Mouse (Mus musculus): Measurements from ENCODE around the gene Sec22a. TPM values are rescaled to one million over a fixed set of nuclear protein-coding genes. Genes with fewer than 3 reads are reported as not detected.

The Sec22a gene
- polyA plus RNA-seq, 1 experiment from 2014 or later: 37.3 TPM

DNA sequence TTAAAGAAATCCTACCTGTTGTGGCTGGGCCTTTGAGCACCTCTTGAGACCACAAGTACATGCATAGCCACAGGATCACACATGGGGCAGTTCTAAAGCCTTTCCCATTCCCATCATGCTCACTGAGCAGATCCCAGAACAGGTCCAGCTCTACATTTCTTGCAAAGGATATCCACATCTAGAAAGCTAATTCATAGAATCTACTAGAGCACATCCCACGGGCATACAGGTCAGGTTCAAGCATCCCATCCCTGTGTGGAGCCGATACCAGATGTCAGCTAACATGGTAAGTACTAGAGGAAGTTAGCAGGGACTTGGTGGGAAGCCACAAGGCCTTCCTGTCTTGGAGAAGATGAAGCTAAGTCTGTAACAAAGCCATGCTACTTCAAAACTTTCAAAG is 57.1 kb downstream of the Sec22a start:
- Histone ChIP-seq H3K4me3 (ENCODE audit: low read length) (no peak overlapping the region), H3K27me3 (replicated peaks; ENCODE audit: control insufficient read depth, insufficient read depth, low read length) (no peaks in the 10 kb centered on the region), H3K9me3 (ENCODE audit: control insufficient read depth, low read length) (no peaks in the 10 kb centered on the region), H3K4me2 (ENCODE audit: low read length) (no peak overlapping the region), H3K36me3 (ENCODE audit: control insufficient read depth, insufficient read depth, low read length) (peaks cover 10% of the 10 kb centered on the region), H3K9ac (ENCODE audit: low read depth, low read length) (no peak overlapping the region), H3K4me1 (ENCODE audit: control insufficient read depth, insufficient read depth, low read depth, low read length) (no peaks in the 10 kb centered on the region), H3K27ac (ENCODE audit: low read depth, low read length) (no peak overlapping the region)
- 93% methylated on average over 2 of the region's 2 CpGs for WGBS
- no peak for ATAC-seq

DNA sequence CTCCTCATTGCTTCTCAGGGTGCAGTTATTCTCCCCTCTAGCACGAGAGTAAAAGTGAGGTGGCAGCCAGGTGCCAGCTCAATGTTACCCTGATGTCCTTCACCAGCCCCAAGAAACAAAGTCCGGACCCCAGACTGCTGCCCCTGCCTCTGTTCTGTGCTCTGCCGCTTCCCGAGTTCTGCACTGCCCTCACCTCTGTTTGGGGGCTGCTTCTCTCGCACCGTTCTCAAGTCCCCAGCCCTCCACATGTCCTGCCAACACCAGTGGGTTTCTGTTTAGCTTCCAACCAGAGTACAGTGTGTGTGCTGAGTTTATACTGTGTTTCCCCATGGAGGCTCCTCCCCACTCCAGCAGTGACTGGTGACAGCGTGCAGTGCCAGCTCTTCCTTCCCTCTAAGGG is 58.5 kb downstream of the Sec22a start:
- Histone ChIP-seq H3K27me3 (replicated peaks; ENCODE audit: control insufficient read depth, insufficient read depth, low read length) (no peaks in the 10 kb centered on the region), H3K27ac (ENCODE audit: low read depth, low read length) (no peak overlapping the region), H3K4me2 (ENCODE audit: low read length) (no peak overlapping the region), H3K4me3 (ENCODE audit: low read length) (no peak overlapping the region), H3K4me1 (ENCODE audit: control insufficient read depth, insufficient read depth, low read depth, low read length) (no peaks in the 10 kb centered on the region), H3K36me3 (ENCODE audit: control insufficient read depth, insufficient read depth, low read length) (peaks cover 10% of the 10 kb centered on the region), H3K9me3 (ENCODE audit: control insufficient read depth, low read length) (no peaks in the 10 kb centered on the region), H3K9ac (ENCODE audit: low read depth, low read length) (no peak overlapping the region)
- WGBS: 87% methylated on average over 7 of the region's 7 CpGs
- no peak for ATAC-seq

DNA sequence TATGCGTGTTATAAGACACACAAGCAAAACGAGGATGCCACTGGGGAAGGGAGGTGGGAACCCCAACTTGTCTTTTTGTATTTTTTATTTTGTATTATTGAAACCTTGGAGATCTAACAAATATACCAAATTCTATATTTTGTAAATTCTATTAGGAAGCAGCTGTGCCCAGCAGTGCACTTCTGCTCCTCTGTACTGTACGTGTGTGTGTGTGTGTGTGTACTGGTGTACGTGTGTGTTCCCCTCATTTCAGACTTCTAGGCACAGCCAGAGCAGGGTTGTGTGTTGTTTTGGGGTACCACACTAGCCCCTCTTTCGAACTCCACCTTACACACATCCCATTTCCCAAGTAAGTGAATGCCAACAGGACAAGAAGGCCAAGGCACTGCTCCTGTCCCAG is 59.3 kb downstream of the Sec22a start:
- Histone ChIP-seq H3K27ac (ENCODE audit: low read depth, low read length) (no peak overlapping the region), H3K9ac (ENCODE audit: low read depth, low read length) (no peak overlapping the region), H3K4me3 (ENCODE audit: low read length) (no peak overlapping the region), H3K27me3 (replicated peaks; ENCODE audit: control insufficient read depth, insufficient read depth, low read length) (no peaks in the 10 kb centered on the region), H3K4me1 (ENCODE audit: control insufficient read depth, insufficient read depth, low read depth, low read length) (no peaks in the 10 kb centered on the region), H3K4me2 (ENCODE audit: low read length) (no peak overlapping the region), H3K36me3 (ENCODE audit: control insufficient read depth, insufficient read depth, low read length) (peaks cover 15% of the 10 kb centered on the region), H3K9me3 (ENCODE audit: control insufficient read depth, low read length) (no peaks in the 10 kb centered on the region)
- 91% methylated on average over 5 of the region's 5 CpGs for WGBS
- ATAC-seq: no peak

DNA sequence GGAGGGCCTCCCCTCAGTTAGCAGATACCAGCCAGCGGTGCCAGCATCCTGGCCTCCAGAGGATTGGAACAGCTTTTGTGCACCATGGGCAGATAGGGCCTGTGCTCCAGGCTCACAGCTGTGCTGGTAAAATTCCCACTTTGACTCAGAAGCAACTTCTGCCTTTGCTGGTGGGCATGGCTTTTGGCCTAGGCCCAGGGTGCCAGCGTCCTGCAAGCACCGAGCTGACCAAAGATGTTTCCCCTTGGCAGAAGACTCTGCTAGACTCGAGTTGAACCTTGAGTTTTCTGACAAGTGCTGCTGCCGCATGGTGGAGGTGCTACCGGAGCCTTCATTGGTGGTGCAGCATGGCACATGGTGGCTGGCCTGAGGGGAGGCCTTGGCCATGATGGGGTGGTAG is 60.0 kb downstream of the Sec22a start:
- Histone ChIP-seq H3K4me3 (ENCODE audit: low read length) (no peak overlapping the region), H3K4me1 (ENCODE audit: control insufficient read depth, insufficient read depth, low read depth, low read length) (no peaks in the 10 kb centered on the region), H3K9ac (ENCODE audit: low read depth, low read length) (no peak overlapping the region), H3K9me3 (ENCODE audit: control insufficient read depth, low read length) (no peaks in the 10 kb centered on the region), H3K27me3 (replicated peaks; ENCODE audit: control insufficient read depth, insufficient read depth, low read length) (no peaks in the 10 kb centered on the region), H3K27ac (ENCODE audit: low read depth, low read length) (no peak overlapping the region), H3K36me3 (ENCODE audit: control insufficient read depth, insufficient read depth, low read length) (peaks cover 19% of the 10 kb centered on the region), H3K4me2 (ENCODE audit: low read length) (no peak overlapping the region)
- WGBS: 91% methylated on average over 6 of the region's 6 CpGs
- no peak for ATAC-seq

DNA sequence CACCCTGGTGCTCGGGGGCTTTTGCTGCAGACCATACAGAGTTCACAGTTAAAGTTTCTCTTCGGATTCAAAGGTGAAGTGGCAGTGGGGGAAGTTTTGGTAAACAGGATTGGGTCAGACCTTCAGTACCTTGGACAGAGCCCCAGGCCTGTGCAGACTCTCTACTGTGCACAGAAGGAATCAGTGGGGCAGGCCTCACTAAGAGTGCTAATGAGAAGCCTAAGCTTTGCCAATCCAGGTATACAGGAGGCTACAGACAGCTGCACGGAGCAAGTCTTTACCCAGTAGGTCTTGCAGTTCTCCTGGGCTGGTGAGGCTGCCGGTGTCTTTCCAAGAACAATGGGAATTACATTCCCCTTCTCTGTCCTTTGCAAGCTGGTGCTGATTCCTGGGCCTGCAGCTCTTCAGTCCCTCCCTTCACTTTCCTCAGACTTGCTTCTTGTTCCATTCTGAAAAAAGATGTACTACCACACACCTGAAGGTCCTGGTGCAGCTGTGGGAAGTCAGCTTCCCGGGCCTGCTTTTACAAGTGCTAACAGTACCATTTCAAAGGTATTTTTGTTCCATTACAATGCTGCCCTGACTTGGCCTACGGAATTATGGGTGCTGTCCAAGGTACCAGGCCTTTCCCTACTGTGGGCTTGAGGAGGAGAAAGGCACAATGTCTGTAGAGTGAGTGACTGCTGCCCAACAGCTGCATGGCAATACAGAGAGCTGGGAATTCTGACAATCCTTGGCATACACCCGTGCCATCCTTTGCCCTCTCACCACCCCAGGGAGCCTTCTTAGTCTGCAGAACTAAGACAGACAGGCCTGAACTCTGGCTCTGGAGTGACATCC is 61.1 kb downstream of the Sec22a start:
- no peaks in the 10 kb centered on the region for H3K4me1 ChIP-seq (ENCODE audit: control insufficient read depth, insufficient read depth, low read depth, low read length)
- no peak overlapping the region for H3K4me2 ChIP-seq (ENCODE audit: low read length)
- H3K9me3 ChIP-seq (ENCODE audit: control insufficient read depth, low read length): no peaks in the 10 kb centered on the region
- no peak for ATAC-seq
- no peak overlapping the region for H3K27ac ChIP-seq (ENCODE audit: low read depth, low read length)
- 47% methylated on average over 7 of the region's 7 CpGs for WGBS
- H3K27me3 ChIP-seq (replicated peaks; ENCODE audit: control insufficient read depth, insufficient read depth, low read length): no peaks in the 10 kb centered on the region
- H3K4me3 ChIP-seq (ENCODE audit: low read length): no peak overlapping the region
- peaks cover 19% of the 10 kb centered on the region for H3K36me3 ChIP-seq (ENCODE audit: control insufficient read depth, insufficient read depth, low read length)
- H3K9ac ChIP-seq (ENCODE audit: low read depth, low read length): no peak overlapping the region

DNA sequence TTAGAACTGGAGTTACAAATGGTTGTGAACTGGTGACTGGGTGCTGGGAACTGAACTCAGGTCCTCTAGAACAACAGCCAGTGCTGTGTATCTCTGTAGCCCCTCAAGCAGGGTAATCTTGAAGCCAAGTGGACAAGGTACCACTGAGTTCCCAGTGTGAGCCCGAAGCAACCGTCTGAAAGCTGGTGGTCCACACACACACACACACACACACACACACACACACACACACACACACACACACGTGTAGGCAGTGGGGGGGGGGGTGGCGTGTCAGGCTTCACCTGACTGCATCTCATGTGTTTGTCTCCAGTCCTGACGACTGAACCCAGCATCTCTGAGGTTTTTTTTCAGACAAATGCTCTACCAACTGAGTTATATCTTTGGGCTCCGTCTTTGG is 63.6 kb downstream of the Sec22a start:
- no peaks in the 10 kb centered on the region for H3K27me3 ChIP-seq (replicated peaks; ENCODE audit: control insufficient read depth, insufficient read depth, low read length)
- no peak overlapping the region for H3K4me3 ChIP-seq (ENCODE audit: low read length)
- ATAC-seq: no peak
- no peaks in the 10 kb centered on the region for H3K9me3 ChIP-seq (ENCODE audit: control insufficient read depth, low read length)
- peaks cover 21% of the 10 kb centered on the region for H3K36me3 ChIP-seq (ENCODE audit: control insufficient read depth, insufficient read depth, low read length)
- no peaks in the 10 kb centered on the region for H3K4me1 ChIP-seq (ENCODE audit: control insufficient read depth, insufficient read depth, low read depth, low read length)
- no peak overlapping the region for H3K9ac ChIP-seq (ENCODE audit: low read depth, low read length)
- no peak overlapping the region for H3K27ac ChIP-seq (ENCODE audit: low read depth, low read length)
- WGBS: 95% methylated on average over 5 of the region's 6 CpGs
- no peak overlapping the region for H3K4me2 ChIP-seq (ENCODE audit: low read length)

DNA sequence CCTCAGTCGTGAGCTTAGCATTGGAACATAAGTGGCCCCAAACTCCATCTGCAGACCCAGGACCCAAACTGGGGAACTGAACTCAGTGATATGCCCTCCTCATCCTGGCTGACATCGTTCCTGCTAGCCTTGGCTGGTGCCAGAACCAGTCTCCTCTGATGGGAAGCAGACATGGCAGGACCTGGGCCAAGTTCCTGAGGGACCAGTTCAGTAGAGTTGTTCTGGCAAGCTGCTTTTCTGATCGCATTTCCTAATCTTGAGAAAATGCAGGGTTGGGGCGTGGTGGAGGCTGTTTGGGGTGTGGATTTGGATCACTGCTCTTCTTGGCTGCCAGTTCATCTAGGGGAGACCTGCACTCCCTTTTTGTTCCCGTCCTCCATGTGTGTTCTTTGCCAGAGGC is 65.9 kb downstream of the Sec22a start:
- no peak for ATAC-seq
- Histone ChIP-seq H3K4me2 (ENCODE audit: low read length) (no peak overlapping the region), H3K4me3 (ENCODE audit: low read length) (no peak overlapping the region), H3K4me1 (ENCODE audit: control insufficient read depth, insufficient read depth, low read depth, low read length) (no peaks in the 10 kb centered on the region), H3K36me3 (ENCODE audit: control insufficient read depth, insufficient read depth, low read length) (peaks cover 18% of the 10 kb centered on the region), H3K27ac (ENCODE audit: low read depth, low read length) (no peak overlapping the region), H3K9ac (ENCODE audit: low read depth, low read length) (no peak overlapping the region), H3K27me3 (replicated peaks; ENCODE audit: control insufficient read depth, insufficient read depth, low read length) (no peaks in the 10 kb centered on the region), H3K9me3 (ENCODE audit: control insufficient read depth, low read length) (no peaks in the 10 kb centered on the region)
- 91% methylated on average over 5 of the region's 5 CpGs for WGBS

DNA sequence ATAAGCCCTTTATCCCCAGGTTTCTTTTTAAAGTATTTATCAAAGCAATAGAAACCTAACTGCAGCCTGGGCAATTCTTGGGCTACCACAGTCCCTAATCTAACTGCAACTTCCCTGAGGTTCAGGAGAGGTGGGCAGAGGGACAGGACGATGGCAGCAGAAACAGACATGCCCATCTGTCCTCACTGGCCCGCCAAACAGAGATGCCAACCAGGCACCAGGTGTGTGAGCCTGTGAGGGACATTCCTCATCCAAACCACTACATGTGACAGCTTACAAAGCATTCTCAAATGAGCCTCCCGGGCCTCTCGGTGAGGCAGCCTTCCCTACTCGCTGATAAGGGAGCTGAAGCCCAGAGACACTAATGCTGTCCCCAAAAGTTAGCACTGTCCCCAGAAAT is 76.5 kb downstream of the Sec22a start:
- no peaks in the 10 kb centered on the region for H3K27me3 ChIP-seq (replicated peaks; ENCODE audit: control insufficient read depth, insufficient read depth, low read length)
- no peak overlapping the region for H3K4me3 ChIP-seq (ENCODE audit: low read length)
- peaks cover 12% of the 10 kb centered on the region for H3K36me3 ChIP-seq (ENCODE audit: control insufficient read depth, insufficient read depth, low read length)
- H3K4me1 ChIP-seq (ENCODE audit: control insufficient read depth, insufficient read depth, low read depth, low read length): no peaks in the 10 kb centered on the region
- no peak overlapping the region for H3K4me2 ChIP-seq (ENCODE audit: low read length)
- H3K9ac ChIP-seq (ENCODE audit: low read depth, low read length): no peak overlapping the region
- no peak overlapping the region for H3K27ac ChIP-seq (ENCODE audit: low read depth, low read length)
- no peaks in the 10 kb centered on the region for H3K9me3 ChIP-seq (ENCODE audit: control insufficient read depth, low read length)
- 90% methylated on average over 5 of the region's 5 CpGs for WGBS
- ATAC-seq: no peak

DNA sequence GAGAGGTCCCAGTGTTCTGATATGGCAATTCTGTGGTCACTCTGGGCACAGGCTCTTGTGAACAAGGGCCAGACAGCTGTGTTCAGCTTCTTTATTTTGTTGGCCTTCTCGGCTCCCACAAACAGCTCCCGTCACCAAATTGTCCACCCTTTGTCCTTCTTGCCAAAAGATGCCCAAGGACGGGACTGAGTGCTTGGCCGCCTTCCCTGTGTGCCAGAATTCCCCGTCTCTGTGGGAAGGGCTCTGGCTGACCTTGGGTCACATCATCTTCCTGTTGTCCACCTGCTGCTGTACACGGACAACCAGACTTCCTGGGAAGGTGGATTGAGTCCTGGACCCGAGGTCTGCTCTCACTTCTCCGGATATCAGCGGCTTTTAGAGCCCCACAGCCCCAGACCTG is 77.9 kb downstream of the Sec22a start:
- H3K4me3 ChIP-seq (ENCODE audit: low read length): no peak overlapping the region
- no peak overlapping the region for H3K27ac ChIP-seq (ENCODE audit: low read depth, low read length)
- WGBS: 82% methylated on average over 9 of the region's 9 CpGs
- H3K4me1 ChIP-seq (ENCODE audit: control insufficient read depth, insufficient read depth, low read depth, low read length): no peaks in the 10 kb centered on the region
- H3K4me2 ChIP-seq (ENCODE audit: low read length): no peak overlapping the region
- no peak overlapping the region for H3K9ac ChIP-seq (ENCODE audit: low read depth, low read length)
- no peaks in the 10 kb centered on the region for H3K27me3 ChIP-seq (replicated peaks; ENCODE audit: control insufficient read depth, insufficient read depth, low read length)
- ATAC-seq: no peak
- no peaks in the 10 kb centered on the region for H3K9me3 ChIP-seq (ENCODE audit: control insufficient read depth, low read length)
- H3K36me3 ChIP-seq (ENCODE audit: control insufficient read depth, insufficient read depth, low read length): peaks cover 12% of the 10 kb centered on the region

Measured in hindbrain, embryonic 16.5 days (tissue).